Mouse (Mus musculus) olfactory bulb, adult 2 months (tissue): ENCODE measurements around the gene Bivm.

ENCODE experiments used
- CTCF ChIP-seq: fragments of 200-500 bp; IDR thresholded peaks from 2 replicates; pipeline ENCODE4 v1.5.1; 2012; ENCODE audit warnings: low read depth, mild to moderate bottlenecking, low read length, moderate library complexity; ENCODE audit not compliant: insufficient read depth
- POLR2A ChIP-seq: fragments of 200-500 bp; IDR thresholded peaks from 2 replicates; pipeline ENCODE4 v1.6.1; 2012; ENCODE audit warnings: mild to moderate bottlenecking, low read depth, low read length, moderate library complexity; ENCODE audit not compliant: insufficient read depth

GRCm38 (mm10) chr1:44173903-44174302 is 55.1 kb downstream of the Bivm start:
- no peak for TF ChIP-seq CTCF
- TF ChIP-seq POLR2A = no peak
